Mouse (Mus musculus) liver, embryonic 12.5 days (tissue): Measurements from ENCODE around the gene Mup10. TPM values are rescaled to one million over a fixed set of nuclear protein-coding genes. Genes with fewer than 3 reads are reported as not detected.
"Not testable (repeated sequence)": the region's sequence is repeated elsewhere in the genome, so short reads cannot be mapped to it uniquely, and the experiment has no call there.

Experiments
- ATAC-seq: fragments of 200-750 bp; cut with Nextera tagmentation; 2 replicates; pipeline ENCODE4 v1.8.0; 2017; ENCODE audit warnings: moderate number of reproducible peaks, mild to moderate bottlenecking, moderate library complexity
- H3K27ac ChIP-seq: fragments of 300-500 bp; sonication (generic); 2 replicates; pipeline ENCODE4 v1.5.1; 2016; ENCODE audit warnings: mild to moderate bottlenecking
- H3K27me3 ChIP-seq: fragments of 300-500 bp; sonication (generic); replicated peaks from 2 replicates; pipeline ENCODE4 v1.6.1; 2016; ENCODE audit warnings: mild to moderate bottlenecking, moderate library complexity
- H3K36me3 ChIP-seq: fragments of 300-500 bp; sonication (generic); 2 replicates; pipeline ENCODE4 v1.6.1; 2016; ENCODE audit warnings: mild to moderate bottlenecking, moderate library complexity
- H3K4me1 ChIP-seq: fragments of 300-500 bp; sonication (generic); 2 replicates; pipeline ENCODE4 v1.6.1; 2016
- H3K4me2 ChIP-seq: fragments of 300-500 bp; sonication (generic); 2 replicates; pipeline ENCODE4 v1.6.1; 2016; ENCODE audit warnings: mild to moderate bottlenecking, moderate library complexity
- H3K4me3 ChIP-seq: fragments of 300-500 bp; sonication (generic); 2 replicates; pipeline ENCODE4 v1.5.1; 2016; ENCODE audit warnings: mild to moderate bottlenecking, moderate library complexity
- H3K9ac ChIP-seq: fragments of 300-500 bp; sonication (generic); 2 replicates; pipeline ENCODE4 v1.6.1; 2016; ENCODE audit warnings: mild to moderate bottlenecking, moderate library complexity
- H3K9me3 ChIP-seq: fragments of 300-500 bp; sonication (generic); replicated peaks from 2 replicates; pipeline ENCODE4 v1.6.1; 2016; ENCODE audit warnings: mild to moderate bottlenecking, moderate library complexity
- WGBS: fragments of 180-500 bp; shearing (Covaris S2); methylation state at CpG from one replicate; pipeline ENCODE4 v1.1.7; 2016; ENCODE audit not compliant: insufficient replicate concordance; 5-methylcytosine and 5-hydroxymethylcytosine counted together
- polyA plus RNA-seq: library from polyadenylated mRNA; unstranded; fragments of >200 nt; fragmentation: Nextera tagmentation; extraction: Ambion mirVana; gene quantifications from 2 replicates; pipeline ENCODE4 v1.2.1, GENCODE M21; 2016

Mup10 gene
- not detected in 2 replicates for polyA plus RNA-seq

- not testable (repeated sequence) for H3K27ac ChIP-seq, ATAC-seq, H3K4me3 ChIP-seq, H3K9ac ChIP-seq, H3K27me3 ChIP-seq, H3K4me2 ChIP-seq, H3K36me3 ChIP-seq, H3K9me3 ChIP-seq, H3K4me1 ChIP-seq
- 69% methylated on average over 2 of the region's 2 CpGs for WGBS
Observed at GRCm38 (mm10) chr4:60582099-60582498, at the start of gene Mup10. Gene Mup10, minus strand, starts transcription at chr4:60582199.

Other genes starting within 250 kb of the Mup10 start
- gene Mup9, start 160.2 kb downstream of the Mup10 start, polyA plus RNA-seq = not detected in 2 replicates
- gene Mup1, start 80.2 kb downstream of the Mup10 start, polyA plus RNA-seq = not detected in 2 replicates
- not detected in 2 replicates for gene Mup11, start 80.2 kb upstream of the Mup10 start, polyA plus RNA-seq
- not detected in 2 replicates for gene Mup12, start 159.1 kb upstream of the Mup10 start, polyA plus RNA-seq
- gene Mup22, start 239.3 kb upstream of the Mup10 start, polyA plus RNA-seq = not detected in 2 replicates